Mouse (Mus musculus): ENCODE results near the gene Pik3r1.

DNA sequence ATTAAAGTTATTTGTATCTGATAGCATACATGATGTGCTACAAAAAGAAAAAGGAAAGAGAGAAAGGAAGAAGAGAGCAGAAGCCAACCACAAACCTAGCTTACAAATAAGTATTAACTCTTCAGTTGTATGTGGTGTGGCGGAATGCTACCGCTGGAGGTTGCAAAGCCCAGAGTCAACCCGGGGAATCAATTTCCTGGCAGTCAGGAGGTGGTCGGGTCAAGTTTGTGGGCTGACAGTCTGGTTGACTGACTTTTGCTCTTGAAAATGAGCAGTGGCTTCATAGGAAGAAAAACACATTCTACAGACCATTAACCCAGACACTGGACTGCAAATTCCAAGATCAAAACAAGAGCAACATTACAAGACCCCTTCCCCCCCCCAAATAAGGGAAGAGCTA, 85.6 kb downstream of the Pik3r1 start:
- TF ChIP-seq CTCF (IDR thresholded peaks at IDR 0.05; ENCODE audit: low read depth, low read length): no peak
- TF ChIP-seq POLR2A (IDR thresholded peaks at IDR 0.05; ENCODE audit: extremely low read depth, insufficient read depth, low read length): no peak

All from liver, adult 2 months (tissue).